Mouse (Mus musculus) bone marrow macrophage, adult 2 months (primary cell): Measurements from ENCODE around the gene Arrb1.

Experiments used
- CTCF ChIP-seq: IDR thresholded peaks from 2 replicates; pipeline ENCODE4 v1.5.1; 2012; ENCODE audit warnings: low read depth, mild to moderate bottlenecking, low read length, moderate library complexity
- POLR2A ChIP-seq: IDR thresholded peaks from 2 replicates; pipeline ENCODE4 v1.6.1; 2012; ENCODE audit warnings: mild to moderate bottlenecking, low read depth, low read length, borderline replicate concordance

GRCm38 (mm10) chr7:99605058-99605457 lies 69.8 kb downstream of the Arrb1 start:
- TF ChIP-seq POLR2A, result no peak
- no peak for TF ChIP-seq CTCF
